Mouse (Mus musculus) heart, adult 18-20 months (tissue): ENCODE results near the gene Ndrg3. TPM values are rescaled to one million over a fixed set of nuclear protein-coding genes. Genes with fewer than 3 reads are reported as not detected.

Experiments
- DNase-seq, 2 experiments: peaks; one replicate each; pipeline ENCODE4 v3.0.0; 2021 to 2022; ENCODE audit warnings: mixed read lengths in 1 of 2
- long read RNA-seq, 2 experiments: library from polyadenylated mRNA; stranded (forward); transcript quantifications; one replicate each; pipeline ENCODE4 v2.0.0; 2021
- total RNA-seq, 2 experiments: library from RNA; stranded (reverse); gene quantifications; 2 replicates each; pipeline ENCODE4 v1.2.3; 2021

Gene Ndrg3
- total RNA-seq = 10 to 100 TPM; 17.7 to 23.7 TPM
- long read RNA-seq, experiment 1, transcript Ndrg3-202 (16 exons, 2,586 nt) = major isoform, 8 of 14 reads
- long read RNA-seq, experiment 1, partial matches to known transcripts = 2 of 14 reads
- long read RNA-seq, experiment 1, other reads (novel, unspliced or antisense) = 3 of 14 reads
- long read RNA-seq, experiment 2, transcript Ndrg3-202 (16 exons, 2,586 nt) = major isoform, 6 of 10 reads
- long read RNA-seq, experiment 2, partial matches to known transcripts = 1 of 10 reads
- long read RNA-seq, experiment 2, other reads (novel, unspliced or antisense) = 0 of 10 reads

DNA sequence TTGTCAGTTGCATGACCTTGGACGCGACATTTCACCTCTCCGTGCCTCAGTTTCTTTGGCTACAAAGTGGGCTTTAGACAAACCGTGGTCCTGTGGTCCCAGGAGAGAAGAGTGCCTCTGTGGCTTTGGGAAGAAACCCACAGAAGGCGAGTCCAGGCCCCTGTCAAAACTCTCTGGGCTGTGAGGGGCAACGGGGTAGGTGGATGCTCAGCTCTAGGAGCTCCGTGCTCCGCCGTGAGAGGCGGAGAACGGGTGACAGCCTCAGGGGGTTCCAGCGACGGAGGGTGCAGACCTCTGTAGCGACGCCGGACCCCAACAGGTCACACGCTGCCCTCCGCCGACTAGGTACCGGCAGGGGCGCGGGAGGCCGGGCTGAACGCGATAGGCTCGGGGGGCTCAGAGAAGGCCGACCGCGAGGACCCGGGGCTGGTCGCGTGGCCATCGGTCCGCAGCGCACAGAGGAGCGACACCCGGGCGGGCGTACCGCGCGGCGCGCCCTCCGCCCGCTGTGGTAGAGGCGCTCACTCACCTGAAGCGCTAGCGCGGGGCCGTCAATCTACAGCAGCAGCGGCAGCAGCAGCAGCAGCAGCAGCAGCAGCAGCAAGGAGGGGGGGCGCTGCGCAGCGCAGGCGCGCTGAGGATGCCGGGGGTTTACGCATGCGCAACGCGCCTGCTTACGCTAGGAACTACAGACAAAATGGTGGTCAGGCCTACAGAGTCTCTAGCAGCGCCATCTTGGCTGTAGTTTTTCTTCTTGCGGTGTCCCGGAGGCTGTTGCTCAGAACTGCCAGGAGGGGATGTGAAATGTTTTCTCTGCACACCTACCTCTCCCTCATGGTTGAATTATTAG, at the start of gene Ndrg3:
Gene Ndrg3, minus strand, starts transcription at position 587 of the 850 bp plus-strand sequence.
- DNase-seq = peak; percentile 93 to 98

DNA sequence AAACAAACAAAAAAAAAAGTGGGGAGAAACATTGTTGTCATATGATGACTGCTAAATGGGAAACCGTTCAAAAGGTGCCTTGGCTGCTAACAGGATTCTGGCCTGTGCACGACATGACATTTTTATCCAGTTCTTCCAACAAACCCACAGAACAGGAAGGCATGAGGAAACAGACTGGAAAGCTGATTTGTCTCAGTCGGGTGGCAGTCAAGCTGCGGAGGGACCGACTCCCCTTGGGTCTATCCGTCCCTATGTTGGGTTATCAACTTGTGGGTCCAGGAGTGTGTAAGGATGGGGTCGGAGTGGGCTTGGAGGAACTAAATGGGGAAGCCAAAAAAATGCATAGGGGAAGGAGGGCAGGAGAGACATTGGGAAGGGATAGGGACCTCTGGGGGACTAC, 49.6 kb upstream of the Ndrg3 start:
- no peak for DNase-seq

DNA sequence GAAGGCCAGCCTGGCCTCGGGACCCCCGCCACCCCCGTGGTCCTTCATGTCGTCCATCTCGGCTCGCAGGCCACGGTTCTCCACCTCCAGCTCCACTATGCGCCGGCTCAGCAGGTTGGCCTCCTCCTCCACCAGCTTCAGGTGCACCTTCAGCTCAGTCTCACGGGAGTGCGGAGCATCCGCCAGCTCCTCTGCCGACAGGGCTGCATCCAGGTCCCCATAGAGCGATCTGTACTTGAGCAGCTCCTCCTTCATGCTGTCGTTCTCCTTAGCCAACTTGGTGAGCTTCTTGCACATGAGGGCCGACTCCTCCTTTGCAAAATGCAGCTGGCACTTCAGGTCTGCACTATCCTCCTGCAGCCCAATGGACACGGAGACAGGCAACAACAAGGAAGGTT, 48.8 kb upstream of the Ndrg3 start:
- DNase-seq = no peak

DNA sequence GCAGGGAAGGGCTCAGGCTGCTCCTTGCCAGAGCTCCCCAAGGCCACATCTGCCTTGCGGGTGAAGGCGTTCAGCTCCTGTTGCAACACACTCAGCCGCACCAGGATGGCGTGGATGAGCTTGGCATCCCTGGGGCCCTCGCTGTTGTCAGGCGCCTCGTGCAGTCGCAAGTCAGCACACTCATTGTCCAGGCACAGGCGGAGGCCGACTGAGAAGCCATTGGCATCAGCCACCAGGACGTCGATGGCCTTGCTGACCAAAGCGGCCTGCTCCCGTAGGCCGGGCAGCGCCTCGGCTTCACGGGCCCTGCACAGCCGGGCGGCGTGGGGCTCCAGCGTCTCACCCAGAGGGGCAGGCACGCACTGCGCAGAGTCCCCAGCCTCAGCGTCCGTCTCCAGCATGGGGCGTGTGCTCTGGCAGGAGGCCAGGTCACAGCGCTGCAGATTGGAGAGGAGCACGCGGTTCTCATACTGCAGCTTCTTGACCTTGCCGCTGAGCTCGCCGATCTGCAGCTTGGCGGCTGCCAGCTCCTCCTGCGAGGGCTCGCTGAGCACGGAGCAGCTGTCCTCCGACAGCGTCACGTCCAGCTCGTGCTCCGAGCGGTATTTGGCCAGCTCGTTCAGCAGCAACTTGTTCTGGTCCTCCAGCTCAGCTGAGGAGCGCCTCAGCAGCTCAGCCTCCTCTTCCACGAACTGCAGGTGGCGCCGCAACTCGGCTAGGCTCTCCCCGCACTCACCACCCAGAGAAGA, 48.2 kb upstream of the Ndrg3 start:
- peak in 1 of 2 experiments; percentile 52 for DNase-seq

DNA sequence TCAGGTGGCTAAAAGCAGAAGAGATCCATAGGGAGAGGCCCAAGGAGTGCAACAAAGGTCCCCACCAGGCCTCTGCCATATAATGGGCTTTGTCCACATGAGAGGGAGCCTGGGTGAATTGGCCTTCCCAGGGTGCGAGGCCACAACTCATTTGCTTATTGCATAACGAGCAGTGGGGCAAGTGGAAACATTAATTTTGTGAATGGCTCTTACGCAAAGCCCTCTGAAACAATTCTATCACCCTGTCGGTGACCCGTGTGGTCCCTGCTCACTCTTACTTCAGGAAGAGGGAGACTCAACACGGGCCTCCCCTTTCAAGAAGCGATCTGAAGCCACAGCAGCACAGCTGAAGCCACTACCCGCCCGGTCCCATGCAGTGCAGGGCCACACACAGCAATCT, 45.4 kb upstream of the Ndrg3 start:
- no peak for DNase-seq

DNA sequence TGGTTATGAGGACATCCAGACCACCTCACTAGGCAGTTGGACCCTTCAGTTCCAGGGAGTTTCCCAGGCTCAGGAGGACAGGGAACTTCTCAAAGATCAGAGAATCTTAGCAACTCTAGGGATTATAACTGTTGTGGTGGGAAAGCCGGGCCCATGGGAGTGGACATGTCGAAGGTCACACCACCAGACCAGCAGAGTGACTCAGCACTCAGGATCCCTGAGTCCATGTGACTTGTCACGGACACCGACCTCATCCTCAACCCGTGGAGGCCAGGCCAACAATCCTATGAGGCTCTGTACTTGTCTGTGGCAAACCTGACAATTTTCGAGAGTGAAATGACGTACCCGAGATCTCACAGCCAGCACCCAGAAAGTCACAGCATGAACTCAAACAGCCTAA, 44.5 kb upstream of the Ndrg3 start:
- peak; percentile 37 to 59 for DNase-seq

DNA sequence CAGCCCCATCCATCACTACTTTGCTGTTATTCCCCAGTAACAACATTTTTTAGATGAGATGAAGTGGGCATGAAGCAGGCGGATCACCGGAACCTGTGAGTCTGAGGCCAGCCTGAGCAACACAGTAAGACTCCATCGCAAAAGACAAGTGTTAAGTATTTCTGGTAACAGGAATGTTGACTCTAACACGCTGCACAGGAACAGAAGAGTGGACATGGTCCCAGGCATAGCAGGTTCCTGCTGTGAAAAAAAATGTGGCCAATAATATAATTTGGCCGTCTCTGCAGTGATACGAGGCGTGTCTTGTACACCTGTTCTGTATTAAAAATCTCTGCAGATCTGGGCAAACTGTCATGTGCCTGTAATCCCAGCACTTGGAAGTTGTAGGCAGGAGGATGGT, 43.5 kb upstream of the Ndrg3 start:
- DNase-seq = no peak

DNA sequence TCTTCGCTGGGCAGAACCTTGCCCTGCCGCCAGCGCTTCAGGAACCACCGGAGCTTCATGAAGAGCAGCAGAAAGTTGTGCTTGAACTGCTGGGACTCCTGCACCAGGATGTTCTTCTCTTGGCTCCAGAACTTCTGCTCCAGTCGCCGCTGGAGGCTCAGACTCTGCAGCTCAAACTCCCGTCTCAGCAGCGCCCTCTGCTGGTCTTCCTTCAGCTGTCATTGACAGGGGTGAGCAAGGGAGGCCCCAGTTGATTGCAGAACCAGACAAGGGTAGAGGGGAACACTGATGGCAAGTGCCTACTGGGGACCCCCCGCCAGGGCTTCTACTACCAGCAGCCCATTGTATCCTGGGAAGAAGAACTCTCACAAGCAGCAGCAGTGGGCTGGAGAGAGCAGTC, 38.9 kb upstream of the Ndrg3 start:
- DNase-seq = peak; percentile 79 to 93

DNA sequence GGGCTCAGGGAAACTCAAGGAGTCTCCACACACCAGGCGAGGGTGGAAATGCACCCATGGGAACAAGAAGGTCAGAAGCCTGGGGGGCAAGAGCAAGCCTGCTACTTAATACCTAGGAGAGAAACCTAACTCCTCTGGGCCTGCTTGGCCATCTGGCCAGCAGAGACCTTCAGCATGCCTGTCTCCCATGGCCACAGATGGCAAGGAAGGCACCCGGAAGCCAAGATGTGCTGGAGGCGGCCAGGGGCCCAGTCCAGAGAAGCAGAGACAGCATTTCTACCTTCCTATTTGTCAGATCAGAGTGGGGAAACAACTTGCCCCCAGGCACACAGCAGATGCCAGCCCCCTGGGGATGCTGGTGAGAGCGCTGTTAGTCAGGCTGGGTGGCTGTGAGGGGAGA, 36.4 kb upstream of the Ndrg3 start:
- no peak for DNase-seq

DNA sequence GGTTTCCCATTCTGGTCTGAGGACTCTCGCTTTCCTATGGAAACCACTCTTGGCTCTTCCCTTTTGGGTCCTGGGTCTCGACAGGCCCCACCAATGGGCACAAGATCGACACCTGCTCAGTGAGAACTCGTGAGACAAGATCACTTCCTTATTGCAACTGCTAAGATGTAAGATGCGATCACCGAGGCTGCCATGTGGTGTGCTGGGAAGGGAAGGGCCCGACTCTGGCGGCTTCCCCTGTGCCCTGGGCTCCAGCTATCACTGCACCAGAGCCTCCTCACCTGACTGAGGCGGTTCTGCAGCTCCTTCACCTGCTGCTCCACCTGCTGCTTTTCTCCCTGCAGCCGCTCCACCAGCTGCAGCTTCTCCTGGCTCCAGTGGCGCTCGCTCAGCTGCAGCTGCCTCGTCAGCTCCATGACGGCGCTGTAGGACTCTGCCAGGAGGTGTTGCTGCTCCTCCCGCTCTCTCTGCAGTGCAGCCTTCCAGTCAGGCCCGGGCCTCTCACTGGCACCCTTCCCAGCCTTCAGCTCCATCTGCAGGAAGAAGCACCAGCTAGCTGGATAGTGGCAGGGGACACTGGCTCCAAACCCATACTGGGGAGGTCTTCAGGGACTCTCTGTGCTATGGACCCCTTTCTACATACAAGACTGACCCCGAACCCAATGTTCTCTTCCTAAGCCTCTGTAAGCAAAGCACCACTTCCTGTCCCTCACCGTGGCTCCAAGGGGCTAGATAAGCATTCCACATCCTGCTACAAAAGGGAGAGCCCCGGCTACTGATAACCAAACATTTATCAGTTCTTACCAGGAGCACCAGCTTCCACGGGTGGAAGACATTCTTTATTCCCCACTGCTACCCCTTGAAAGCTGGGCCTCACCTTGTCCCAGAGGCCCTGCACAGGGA, 35.5 kb upstream of the Ndrg3 start:
- DNase-seq = peak; percentile 49 to 61

DNA sequence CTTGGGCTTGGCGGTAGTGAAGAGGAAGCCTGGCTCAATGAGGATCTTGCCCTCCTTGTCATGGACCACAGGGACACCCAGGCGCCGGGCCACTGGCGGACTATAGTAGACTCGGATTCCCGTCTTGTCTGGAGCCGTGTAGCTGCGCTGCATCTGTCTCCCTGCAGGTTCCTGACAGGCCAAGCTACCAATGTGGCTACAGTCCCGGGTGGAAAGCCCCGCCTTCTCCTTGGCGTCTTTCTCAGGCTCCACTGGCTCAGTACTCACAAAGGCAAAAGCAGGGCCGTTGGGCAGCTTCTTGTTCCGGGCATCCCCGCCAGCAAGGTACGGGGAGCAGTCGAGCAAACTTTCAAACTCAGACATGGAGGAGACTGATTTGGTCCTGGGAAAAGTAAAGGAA, 29.3 kb upstream of the Ndrg3 start:
- no peak for DNase-seq

DNA sequence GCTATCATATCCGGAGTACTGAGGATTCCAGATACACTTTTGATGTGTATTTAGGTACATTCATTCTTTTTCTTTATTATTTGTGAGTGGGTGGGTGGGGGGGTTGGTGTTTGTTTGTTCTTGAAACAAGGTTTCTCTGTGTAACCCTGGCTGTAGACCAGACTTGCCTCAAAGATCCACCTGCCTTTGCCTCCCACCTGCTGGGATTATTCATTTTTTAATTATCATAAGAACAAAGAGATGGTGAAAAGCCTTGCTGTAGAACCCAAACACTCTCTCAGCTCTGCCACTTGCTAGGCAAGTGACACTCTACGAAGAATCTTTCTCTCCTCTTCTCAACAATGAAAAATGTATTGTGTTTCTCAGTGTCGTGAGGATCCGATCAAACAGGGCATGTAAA, 27.4 kb upstream of the Ndrg3 start:
- DNase-seq = no peak

DNA sequence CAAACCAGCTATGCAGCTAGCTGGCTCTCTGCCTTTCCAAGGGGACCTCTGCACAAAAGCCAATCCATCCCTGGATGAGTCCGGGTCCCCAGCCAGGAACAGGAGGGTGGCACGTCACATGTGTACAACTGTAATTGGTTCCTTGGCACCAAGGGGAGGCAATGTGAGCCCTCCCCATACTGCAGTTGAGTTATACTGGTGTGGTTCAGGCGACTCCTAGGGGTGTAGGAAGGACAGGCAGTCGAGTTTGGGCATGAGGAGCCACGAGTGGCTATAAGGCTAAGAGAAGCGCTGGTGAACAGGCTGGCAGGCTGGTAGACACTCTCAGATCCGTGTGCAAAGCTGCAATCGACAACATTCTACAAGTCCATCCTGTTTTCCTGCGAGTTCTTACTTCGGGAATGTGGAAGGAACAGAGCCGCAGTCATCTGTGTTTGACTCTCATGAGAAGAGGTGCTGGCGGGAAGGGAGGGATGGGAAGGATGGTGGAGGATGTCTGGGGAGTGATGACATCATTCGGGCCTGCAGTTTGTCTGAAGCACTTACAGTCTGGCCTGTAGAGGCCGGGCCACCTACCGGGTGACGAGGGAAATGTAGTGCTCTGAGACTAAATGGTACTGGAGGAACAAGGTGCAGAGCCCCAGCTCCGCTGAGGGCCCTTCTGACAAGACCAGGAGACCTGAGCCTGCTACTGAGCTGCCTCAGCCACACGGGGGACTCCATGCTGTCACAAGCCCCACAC, 24.8 kb upstream of the Ndrg3 start:
- DNase-seq = no peak

DNA sequence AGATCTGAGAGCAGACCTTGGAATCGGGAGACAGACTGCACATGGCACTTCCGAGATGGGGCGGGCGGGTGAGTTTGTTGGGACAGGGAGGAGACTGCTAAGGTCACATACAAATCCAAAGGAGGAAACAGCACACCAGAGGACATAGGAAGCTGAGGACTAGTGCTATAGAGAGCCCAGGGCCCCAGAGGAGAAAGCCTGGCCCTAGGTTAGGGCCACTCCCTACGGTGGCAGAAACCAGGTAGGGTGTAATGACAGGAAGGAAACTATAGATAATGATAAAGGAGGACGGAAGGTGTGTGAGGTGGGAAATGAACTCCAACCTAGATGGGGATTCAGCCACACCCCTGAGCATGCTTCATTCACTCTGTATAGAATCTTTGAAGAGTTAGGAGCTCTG, 20.5 kb upstream of the Ndrg3 start:
- DNase-seq = no peak

DNA sequence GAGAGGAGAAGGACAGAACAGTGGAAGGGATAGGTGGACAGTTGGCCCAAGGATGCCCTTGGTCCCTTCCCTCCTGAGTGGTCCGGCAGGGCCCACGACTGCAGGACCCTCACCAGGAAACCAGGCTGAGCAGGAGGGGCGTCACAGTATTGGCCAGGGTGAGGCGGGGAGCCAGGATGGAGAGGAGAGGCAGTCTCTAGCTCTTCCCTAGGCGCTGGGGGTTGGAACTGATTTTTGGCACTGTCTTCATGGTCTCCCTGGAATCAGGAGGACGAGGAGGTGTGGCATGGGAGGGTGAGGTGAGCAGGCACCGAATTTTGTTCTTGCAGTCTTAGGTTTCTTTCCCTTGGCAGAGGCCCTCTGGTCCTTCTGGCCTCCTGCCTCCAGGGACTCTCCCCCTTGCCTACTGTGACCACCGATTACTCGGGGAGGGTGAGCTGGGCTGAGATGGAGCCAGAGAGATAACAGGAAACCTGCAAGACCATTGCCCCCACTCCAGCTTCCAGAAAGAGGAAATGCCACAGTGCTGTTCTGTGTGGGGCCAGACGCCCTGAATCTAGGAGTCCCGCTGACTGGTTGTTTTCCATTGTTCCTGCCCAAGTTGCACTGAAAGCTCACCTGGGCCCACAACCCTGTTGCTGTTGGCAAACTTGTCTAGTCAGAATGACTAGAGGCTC, 18.9 kb upstream of the Ndrg3 start:
- DNase-seq = no peak

DNA sequence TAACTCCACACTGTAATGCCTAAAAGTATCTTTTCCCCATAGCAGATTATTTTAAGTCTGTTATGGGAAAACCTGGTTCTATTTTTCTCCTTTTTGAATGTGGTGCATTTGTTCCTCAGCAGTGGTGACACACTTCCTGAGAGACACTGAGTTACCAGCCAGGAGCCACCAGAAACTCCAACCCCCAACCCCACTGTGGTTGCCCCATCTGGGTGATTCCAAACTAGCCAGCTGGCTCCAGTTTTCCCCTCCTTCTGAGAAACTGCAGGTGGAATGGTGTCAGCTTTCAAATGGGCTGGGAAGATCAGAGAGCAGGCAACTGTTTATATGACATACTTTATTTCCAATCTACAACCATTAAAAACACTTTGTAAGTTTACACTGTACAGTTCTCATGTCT, 18.3 kb upstream of the Ndrg3 start:
- DNase-seq = no peak

DNA sequence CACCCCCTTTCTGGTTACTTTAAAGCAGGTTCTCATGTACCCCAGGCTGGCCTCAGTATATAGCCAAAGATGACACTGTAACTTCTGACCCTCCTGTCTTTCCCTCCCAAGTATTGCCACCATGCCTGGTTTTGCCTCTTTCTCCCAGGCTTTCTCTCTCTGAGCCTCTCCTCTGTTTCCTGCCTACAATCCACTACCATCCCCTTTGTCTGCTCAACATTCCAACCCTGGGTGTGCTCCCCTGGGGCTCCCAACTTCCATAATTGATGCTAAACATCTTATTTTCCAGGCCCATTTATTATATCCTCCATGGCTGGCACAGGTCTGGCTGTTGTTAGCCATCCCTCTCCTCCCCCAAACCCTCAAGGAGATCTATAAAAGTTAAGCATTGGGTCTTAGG, 16.7 kb upstream of the Ndrg3 start:
- no peak for DNase-seq

DNA sequence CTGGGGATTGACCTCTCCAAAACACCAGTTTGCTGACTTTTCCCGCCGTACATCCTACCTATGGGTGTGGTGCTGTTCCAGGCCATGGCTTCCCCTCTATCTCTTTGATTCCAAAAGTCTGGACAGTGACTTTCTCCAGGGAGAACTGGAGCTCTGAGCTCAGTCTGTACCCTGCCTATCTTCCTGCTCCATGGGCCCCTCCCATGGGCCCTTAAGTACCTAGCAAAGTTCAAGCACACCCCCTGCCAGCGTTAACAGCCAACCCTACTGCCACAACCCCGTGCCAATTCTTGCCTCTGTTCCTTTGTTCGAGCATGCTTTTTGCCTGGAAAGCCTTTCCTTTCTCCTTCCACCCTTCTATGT, 15.4 kb upstream of the Ndrg3 start:
- DNase-seq = no peak

DNA sequence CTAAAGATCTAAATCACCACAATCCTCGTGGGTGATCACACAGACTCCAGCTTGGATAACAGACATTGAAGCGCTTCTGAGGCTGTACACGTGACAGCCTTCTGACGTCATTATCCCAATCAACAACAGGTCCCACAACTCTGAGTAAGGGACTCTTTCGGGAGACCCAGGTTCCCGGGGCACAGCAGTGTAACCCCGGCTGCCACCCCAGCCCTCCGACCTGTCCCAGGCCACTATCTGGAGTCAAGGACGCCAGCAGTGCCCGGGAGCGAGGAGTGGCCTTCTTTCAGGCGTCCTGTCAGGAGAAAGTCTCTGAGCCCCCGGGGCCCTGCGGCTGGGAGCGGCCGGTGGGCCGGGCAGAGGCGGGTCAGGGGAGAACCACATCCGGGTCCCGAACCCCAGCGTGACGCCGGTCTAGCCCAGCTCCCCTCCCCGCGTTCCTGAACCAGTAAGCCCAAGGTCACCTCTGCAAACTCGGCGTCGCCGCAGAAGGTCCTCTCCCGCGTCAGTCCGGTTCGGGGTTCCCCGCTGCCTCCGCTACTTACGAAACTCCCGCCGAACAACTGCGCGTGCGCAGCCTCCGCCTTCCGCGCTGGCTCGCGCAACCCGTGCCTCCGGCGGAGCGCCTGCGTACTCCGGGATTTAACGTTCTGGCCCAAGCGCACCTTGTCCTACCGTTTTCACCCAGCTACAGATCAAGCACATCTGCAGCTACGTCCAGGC, 14.8 kb upstream of the Ndrg3 start, which contains the start of gene Dsn1:
Gene Dsn1, minus strand, starts transcription at position 644 of the 723 bp plus-strand sequence.
- peak; percentile 91 to 94 for DNase-seq

DNA sequence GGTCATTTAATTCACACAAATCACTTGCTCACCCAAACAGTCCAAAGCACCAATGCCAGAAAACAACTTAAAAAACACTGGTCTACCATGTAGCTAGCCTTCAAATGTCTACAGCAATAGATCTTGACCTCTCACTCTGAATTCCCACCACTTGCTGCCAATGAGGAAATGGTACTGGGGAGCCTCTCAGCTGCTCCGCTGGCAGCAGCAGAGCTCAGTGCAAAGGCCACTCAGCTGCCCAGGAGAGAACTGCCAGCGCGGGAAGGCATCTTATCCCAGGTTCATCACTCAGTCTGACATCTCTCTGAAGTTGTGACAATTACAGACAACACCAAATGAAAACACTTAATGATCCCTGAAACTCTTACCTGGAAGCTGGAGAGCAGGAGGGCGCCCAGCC, 10.5 kb upstream of the Ndrg3 start:
- no peak for DNase-seq
